In the genomic region with DNA sequence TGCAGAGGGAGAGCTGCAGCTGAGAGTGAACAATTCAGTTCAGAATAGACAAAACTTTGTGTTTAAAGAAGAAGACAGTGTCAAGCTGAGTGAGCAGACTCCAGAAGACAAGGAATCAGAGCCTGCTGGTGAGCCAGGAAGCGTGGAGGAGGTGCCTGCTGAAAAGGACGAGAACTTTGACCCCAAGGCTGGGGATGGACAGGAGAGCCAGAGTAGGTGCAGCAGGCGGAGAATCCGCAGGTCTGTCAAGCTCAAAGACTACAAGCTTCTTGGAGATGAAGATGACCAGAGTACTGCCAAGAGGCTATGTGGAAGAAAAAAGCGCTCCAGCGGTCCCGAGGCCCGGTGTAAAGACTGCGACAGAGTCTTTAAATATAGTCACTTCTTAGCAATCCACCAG, we compare ENCODE assay signal across 12 mouse cellular contexts. TPM values are rescaled to one million over a fixed set of nuclear protein-coding genes. Genes with fewer than 3 reads are reported as not detected.
DNase-seq lines count a peak whose midpoint lies in the region; ATAC-seq and TF ChIP-seq lines count a peak whose summit lies in the region.
"Had no signal": no experiment of that assay in that cellular context is flagged by ENCODE, and none has a peak within 500 bp of the region (broad histone marks: within the 10 kb centered on the region; RNA-seq: fewer than 3 reads in every experiment).

No protein-coding gene starts in this region.

- peaks cover 42% of the 10 kb centered on the region for H3K36me3 ChIP-seq in hindbrain, embryonic 13.5 days
- peaks cover 16% of the 10 kb centered on the region for H3K36me3 ChIP-seq in hindbrain, embryonic 16.5 days (ENCODE audit: control insufficient read depth, insufficient read depth, low read length)
- H3K36me3 ChIP-seq in intestine, embryonic 16.5 days (ENCODE audit: control insufficient read depth, insufficient read depth, low read length), result peaks cover 4% of the 10 kb centered on the region
- H3K36me3 ChIP-seq in kidney, embryonic 15.5 days, result peaks cover 43% of the 10 kb centered on the region
- H3K36me3 ChIP-seq in liver, postnatal 0 days (replicated peaks; ENCODE audit: insufficient read depth, low read length), result peaks cover 16% of the 10 kb centered on the region

- 95% methylated on average over 9 of the region's 9 CpGs for WGBS in hindbrain, embryonic 13.5 days
- 93% methylated on average over 9 of the region's 9 CpGs for WGBS in hindbrain, embryonic 16.5 days
- WGBS in intestine, embryonic 16.5 days, result 86% methylated on average over 9 of the region's 9 CpGs
- WGBS in kidney, embryonic 15.5 days, result 86% methylated on average over 9 of the region's 9 CpGs
- 83% methylated on average over 9 of the region's 9 CpGs for WGBS in liver, postnatal 0 days (ENCODE audit: insufficient replicate concordance)

- no peak for TF ChIP-seq CTCF in liver, postnatal 0 days (IDR thresholded peaks at IDR 0.05; ENCODE audit: low read depth)

- H3K27ac ChIP-seq in hindbrain, embryonic 13.5 days, result no peak overlapping the region
- no peak overlapping the region for H3K27ac ChIP-seq in hindbrain, embryonic 16.5 days (ENCODE audit: low read depth, low read length)
- H3K27ac ChIP-seq in intestine, embryonic 16.5 days (ENCODE audit: low read length), result peak overlapping the region; percentile 53; the same call in 1 of the 2 replicates
- no peak overlapping the region for H3K27ac ChIP-seq in kidney, embryonic 15.5 days
- no peak overlapping the region for H3K27ac ChIP-seq in liver, postnatal 0 days (ENCODE audit: low read depth)

- no peak for TF ChIP-seq EP300 in liver, postnatal 0 days (IDR thresholded peaks at IDR 0.05; ENCODE audit: low read depth)

- DNase-seq in liver, postnatal 0 days, result no peak
- DNase-seq in layer of hippocampus, adult 11-12 months (ENCODE audit: low spot score), result no peak
- DNase-seq: gastrocnemius, postnatal 36 days; heart, postnatal 4 days; lung, postnatal 36 days; thymus, postnatal 36 days had no signal

- no peaks in the 10 kb centered on the region for H3K9me3 ChIP-seq in hindbrain, embryonic 13.5 days
- H3K9me3 ChIP-seq in hindbrain, embryonic 16.5 days (ENCODE audit: control insufficient read depth, low read length), result no peaks in the 10 kb centered on the region
- no peaks in the 10 kb centered on the region for H3K9me3 ChIP-seq in intestine, embryonic 16.5 days (ENCODE audit: control insufficient read depth, low read length)
- H3K9me3 ChIP-seq in kidney, embryonic 15.5 days (replicated peaks), result no peaks in the 10 kb centered on the region
- no peaks in the 10 kb centered on the region for H3K9me3 ChIP-seq in liver, postnatal 0 days (ENCODE audit: low read length)

- peak overlapping the region; percentile 79 for H3K4me2 ChIP-seq in hindbrain, embryonic 13.5 days
- no peak overlapping the region for H3K4me2 ChIP-seq in hindbrain, embryonic 16.5 days (ENCODE audit: low read length)
- peak overlapping the region; percentile 60 for H3K4me2 ChIP-seq in intestine, embryonic 16.5 days (ENCODE audit: low read depth, low read length)
- 0 out of 2 replicates have a peak overlapping the region, but pooled peaks have one; percentile 76 for H3K4me2 ChIP-seq in kidney, embryonic 15.5 days
- 0 out of 2 replicates have a peak overlapping the region, but pooled peaks have one; percentile 74 for H3K4me2 ChIP-seq in liver, postnatal 0 days (ENCODE audit: low read depth, low read length)

- no peak overlapping the region for H3K4me3 ChIP-seq in hindbrain, embryonic 13.5 days
- no peak overlapping the region for H3K4me3 ChIP-seq in hindbrain, embryonic 16.5 days (ENCODE audit: low read length)
- H3K4me3 ChIP-seq in intestine, embryonic 16.5 days (ENCODE audit: low read length), result no peak overlapping the region
- peak overlapping the region; percentile 96; the same call in 1 of the 2 replicates for H3K4me3 ChIP-seq in kidney, embryonic 15.5 days (replicated peaks)
- H3K4me3 ChIP-seq in liver, postnatal 0 days (ENCODE audit: low read depth, low read length), result 0 out of 2 replicates have a peak overlapping the region, but pooled peaks have one; percentile 91

- 0 out of 2 replicates have a peak, but pooled peaks cover 5% of the 10 kb centered on the region for H3K27me3 ChIP-seq in hindbrain, embryonic 13.5 days
- no peaks in the 10 kb centered on the region for H3K27me3 ChIP-seq in hindbrain, embryonic 16.5 days (replicated peaks; ENCODE audit: control insufficient read depth, insufficient read depth, low read length)
- no peaks in the 10 kb centered on the region for H3K27me3 ChIP-seq in intestine, embryonic 16.5 days (replicated peaks; ENCODE audit: control insufficient read depth, insufficient read depth, low read length)
- H3K27me3 ChIP-seq in kidney, embryonic 15.5 days, result no peaks in the 10 kb centered on the region
- H3K27me3 ChIP-seq in liver, postnatal 0 days (ENCODE audit: insufficient read depth, low read length), result no peaks in the 10 kb centered on the region

- ATAC-seq in hindbrain, embryonic 13.5 days (ENCODE audit: low FRiP score), result no peak
- no peak for ATAC-seq in hindbrain, embryonic 16.5 days
- ATAC-seq in intestine, embryonic 16.5 days, result no peak
- no peak for ATAC-seq in kidney, embryonic 15.5 days (replicated peaks; ENCODE audit: low FRiP score)
- ATAC-seq in liver, postnatal 0 days, result no peak
- no peak for ATAC-seq in megakaryocyte-erythroid progenitor cell, adult 5-6 weeks (replicated peaks; ENCODE audit: low FRiP score, low TSS enrichment, poor library complexity, severe bottlenecking)

- H3K4me1 ChIP-seq in hindbrain, embryonic 13.5 days (replicated peaks), result peaks cover 44% of the 10 kb centered on the region
- peaks cover 23% of the 10 kb centered on the region for H3K4me1 ChIP-seq in hindbrain, embryonic 16.5 days (ENCODE audit: control insufficient read depth, insufficient read depth, low read depth, low read length)
- H3K4me1 ChIP-seq in intestine, embryonic 16.5 days (ENCODE audit: control insufficient read depth, insufficient read depth, low read length), result peaks cover 16% of the 10 kb centered on the region
- H3K4me1 ChIP-seq in kidney, embryonic 15.5 days, result peaks cover 26% of the 10 kb centered on the region
- peaks cover 15% of the 10 kb centered on the region for H3K4me1 ChIP-seq in liver, postnatal 0 days (ENCODE audit: insufficient read depth)

- H3K9ac ChIP-seq in hindbrain, embryonic 13.5 days, result 0 out of 2 replicates have a peak overlapping the region, but pooled peaks have one; percentile 13
- no peak overlapping the region for H3K9ac ChIP-seq in hindbrain, embryonic 16.5 days (ENCODE audit: low read depth, low read length)
- H3K9ac ChIP-seq in intestine, embryonic 16.5 days (ENCODE audit: low read depth, low read length), result no peak overlapping the region
- H3K9ac ChIP-seq in kidney, embryonic 15.5 days, result no peak overlapping the region
- H3K9ac ChIP-seq in liver, postnatal 0 days (replicated peaks), result no peak overlapping the region

RNA-seq across cellular contexts. Expression of gene Zbtb24, which starts 1.5 kb away (rescaled TPM):
- polyA plus RNA-seq in hindbrain, embryonic 13.5 days (2015; fragmentation: Nextera tagmentation; extraction: Ambion mirVana), result 20.5 and 21.6 TPM in 2 replicates
- polyA plus RNA-seq in hindbrain, embryonic 16.5 days (2015; fragmentation: Nextera tagmentation; extraction: Ambion mirVana), result 16.9 and 18.2 TPM in 2 replicates
- 15.4 and 15.6 TPM in 2 replicates for polyA plus RNA-seq in intestine, embryonic 16.5 days (2015; fragmentation: Nextera tagmentation; extraction: Ambion mirVana)
- polyA plus RNA-seq in kidney, embryonic 15.5 days (2015; fragmentation: Nextera tagmentation; extraction: Ambion mirVana), result 18.3 and 19.8 TPM in 2 replicates
- polyA plus RNA-seq in liver, postnatal 0 days (2015; fragmentation: Nextera tagmentation; extraction: Ambion mirVana), result 3.9 and 4.7 TPM in 2 replicates
- total RNA-seq in megakaryocyte-erythroid progenitor cell, adult 5-6 weeks (2014; fragmentation: Nextera tagmentation), result 8.9 and 9.9 TPM in 2 replicates
- total RNA-seq in megakaryocyte-erythroid progenitor cell, adult 5-6 weeks (2017), result 11.8 and 21.9 TPM in 2 replicates

RNA-seq across cellular contexts. Expression of gene Mical1, which starts 24.5 kb away (rescaled TPM):
- polyA plus RNA-seq in hindbrain, embryonic 13.5 days (2015; fragmentation: Nextera tagmentation; extraction: Ambion mirVana), result 27.9 and 29.6 TPM in 2 replicates
- 25.9 and 31.0 TPM in 2 replicates for polyA plus RNA-seq in hindbrain, embryonic 16.5 days (2015; fragmentation: Nextera tagmentation; extraction: Ambion mirVana)
- 23.8 and 28.4 TPM in 2 replicates for polyA plus RNA-seq in intestine, embryonic 16.5 days (2015; fragmentation: Nextera tagmentation; extraction: Ambion mirVana)
- 31.5 and 39.3 TPM in 2 replicates for polyA plus RNA-seq in kidney, embryonic 15.5 days (2015; fragmentation: Nextera tagmentation; extraction: Ambion mirVana)
- 4.3 TPM in 2 replicates for polyA plus RNA-seq in liver, postnatal 0 days (2015; fragmentation: Nextera tagmentation; extraction: Ambion mirVana)
- 2.6 and 19.8 TPM in 2 replicates for total RNA-seq in megakaryocyte-erythroid progenitor cell, adult 5-6 weeks (2014; fragmentation: Nextera tagmentation)
- total RNA-seq in megakaryocyte-erythroid progenitor cell, adult 5-6 weeks (2017), result 1.9 and 14.4 TPM in 2 replicates

RNA-seq across cellular contexts. Expression of gene Smpd2, which starts 38.5 kb away (rescaled TPM):
- 31.6 and 39.4 TPM in 2 replicates for polyA plus RNA-seq in hindbrain, embryonic 13.5 days (2015; fragmentation: Nextera tagmentation; extraction: Ambion mirVana)
- 46.5 and 52.9 TPM in 2 replicates for polyA plus RNA-seq in hindbrain, embryonic 16.5 days (2015; fragmentation: Nextera tagmentation; extraction: Ambion mirVana)
- 62.7 and 68.9 TPM in 2 replicates for polyA plus RNA-seq in intestine, embryonic 16.5 days (2015; fragmentation: Nextera tagmentation; extraction: Ambion mirVana)
- polyA plus RNA-seq in kidney, embryonic 15.5 days (2015; fragmentation: Nextera tagmentation; extraction: Ambion mirVana), result 59.6 and 72.0 TPM in 2 replicates
- 17.9 and 19.7 TPM in 2 replicates for polyA plus RNA-seq in liver, postnatal 0 days (2015; fragmentation: Nextera tagmentation; extraction: Ambion mirVana)
- 1.6 and 2.1 TPM in 2 replicates for total RNA-seq in megakaryocyte-erythroid progenitor cell, adult 5-6 weeks (2014; fragmentation: Nextera tagmentation)
- total RNA-seq in megakaryocyte-erythroid progenitor cell, adult 5-6 weeks (2017), result 3.1 and 3.2 TPM in 2 replicates

RNA-seq across cellular contexts. Expression of gene Ppil6, which starts 38.6 kb away (rescaled TPM):
- 2.7 and 4.6 TPM in 2 replicates for polyA plus RNA-seq in hindbrain, embryonic 13.5 days (2015; fragmentation: Nextera tagmentation; extraction: Ambion mirVana)
- polyA plus RNA-seq in hindbrain, embryonic 16.5 days (2015; fragmentation: Nextera tagmentation; extraction: Ambion mirVana), result 4.5 and 5.3 TPM in 2 replicates
- polyA plus RNA-seq in intestine, embryonic 16.5 days (2015; fragmentation: Nextera tagmentation; extraction: Ambion mirVana), result 0.36 and 0.93 TPM in 2 replicates
- 2.4 and 2.6 TPM in 2 replicates for polyA plus RNA-seq in kidney, embryonic 15.5 days (2015; fragmentation: Nextera tagmentation; extraction: Ambion mirVana)
- 0.22 and 0.25 TPM in 2 replicates for polyA plus RNA-seq in liver, postnatal 0 days (2015; fragmentation: Nextera tagmentation; extraction: Ambion mirVana)
- total RNA-seq in megakaryocyte-erythroid progenitor cell, adult 5-6 weeks (2014; fragmentation: Nextera tagmentation), result 0.84 TPM in 1 of 2 replicates, not detected in the other
- total RNA-seq in megakaryocyte-erythroid progenitor cell, adult 5-6 weeks (2017), result not detected in 2 replicates
- total RNA-seq: ES-E14; gastrocnemius, postnatal 36 days had no signal

Comparison
In these comparisons a context has a peak if more than half of its experiments do, and no peak if none do; other contexts are left out.
1. H3K4me3 ChIP-seq: peak in kidney, embryonic 15.5 days (single experiment) and liver, postnatal 0 days (single experiment); none in hindbrain, embryonic 13.5 days (single experiment), hindbrain, embryonic 16.5 days (single experiment) and intestine, embryonic 16.5 days (single experiment).